Mouse (Mus musculus) spleen, adult 2 months (tissue): Measurements from ENCODE around the gene Mcts2. TPM values are rescaled to one million over a fixed set of nuclear protein-coding genes. Genes with fewer than 3 reads are reported as not detected.
"Not testable (repeated sequence)": the region's sequence is repeated elsewhere in the genome, so short reads cannot be mapped to it uniquely, and the experiment has no call there.

ENCODE experiments used
- DNase-seq, 2 experiments: peaks; one replicate each; pipeline versions ENCODE4 v3.0.0 to v3.0.0-alpha.2; 2012 to 2021; ENCODE audit warnings: low spot score in 2 of 2, low read depth in 1 of 2
- H3K27ac ChIP-seq: fragments of 200-500 bp; 2 replicates; pipeline ENCODE4 v1.5.1; 2012; ENCODE audit warnings: low read length, inconsistent platforms; ENCODE audit not compliant: insufficient read depth
- H3K27me3 ChIP-seq: fragments of 200-500 bp; 2 replicates; pipeline ENCODE4 v1.6.1; 2012; ENCODE audit warnings: mild to moderate bottlenecking, moderate library complexity, low read length, inconsistent platforms; ENCODE audit not compliant: control insufficient read depth, insufficient read depth
- H3K36me3 ChIP-seq: fragments of 200-500 bp; 2 replicates; pipeline ENCODE4 v1.6.1; 2012; ENCODE audit warnings: mild to moderate bottlenecking, low read length, inconsistent platforms; ENCODE audit not compliant: control insufficient read depth, insufficient read depth
- H3K4me1 ChIP-seq: fragments of 200-500 bp; 2 replicates; pipeline ENCODE4 v1.6.1; 2011; ENCODE audit warnings: inconsistent platforms; ENCODE audit not compliant: control insufficient read depth, insufficient read depth, insufficient read length
- H3K4me3 ChIP-seq: fragments of 200-500 bp; 2 replicates; pipeline ENCODE4 v1.5.1; 2011; ENCODE audit warnings: mild to moderate bottlenecking, inconsistent platforms; ENCODE audit not compliant: insufficient read depth, insufficient read length; ENCODE audit errors: extremely low read depth
- CTCF ChIP-seq: fragments of 200-500 bp; IDR thresholded peaks from 2 replicates; pipeline ENCODE4 v1.5.1; 2011; ENCODE audit warnings: mild to moderate bottlenecking, inconsistent platforms; ENCODE audit not compliant: insufficient read depth, insufficient read length, insufficient replicate concordance; ENCODE audit errors: extremely low read depth
- POLR2A ChIP-seq: fragments of 200-500 bp; IDR thresholded peaks from 2 replicates; pipeline ENCODE4 v1.6.1; 2011; ENCODE audit warnings: low read depth, low read length, inconsistent platforms
- WGBS: fragments of 180-500 bp; shearing (Covaris S2); methylation state at CpG from one replicate; pipeline ENCODE4 v1.1.7; 2018; 5-methylcytosine and 5-hydroxymethylcytosine counted together
- polyA plus RNA-seq: library from polyadenylated mRNA; depleted of rRNA; stranded (reverse); fragments of >200 nt; gene quantifications from 2 replicates; pipeline ENCODE4 v1.2.3, GENCODE M21; 2012

The Mcts2 gene
- polyA plus RNA-seq, 1 experiment, result 1.5 TPM

DNA sequence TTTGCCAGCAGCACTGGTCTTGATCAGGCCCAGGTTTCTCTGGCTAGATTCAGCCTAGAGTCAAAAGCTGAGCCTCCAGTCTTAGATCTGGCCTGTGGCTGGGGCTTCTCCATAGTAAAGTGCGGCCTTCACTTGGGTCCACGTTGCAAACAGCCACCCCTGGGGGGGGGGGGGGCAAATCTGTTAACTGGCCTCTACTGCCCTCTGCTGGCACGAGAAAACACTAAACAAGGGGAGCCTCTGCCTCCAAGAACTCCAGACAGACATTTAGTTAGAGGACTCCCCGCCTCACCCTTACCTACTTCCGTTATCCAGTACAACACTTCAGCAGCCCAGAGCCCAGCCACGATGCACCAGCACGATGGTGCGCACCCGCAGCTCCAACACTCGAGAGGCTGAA is 29.4 kb upstream of the Mcts2 start:
- no peaks in the 10 kb centered on the region for H3K27me3 ChIP-seq
- no peaks in the 10 kb centered on the region for H3K36me3 ChIP-seq
- no peaks in the 10 kb centered on the region for H3K4me1 ChIP-seq
- 68% methylated on average over 10 of the region's 10 CpGs for WGBS
- H3K4me3 ChIP-seq, result no peak overlapping the region
- no peak for DNase-seq
- TF ChIP-seq CTCF (0 out of 2 replicates have a peak, but pooled peaks have one; percentile 3), POLR2A (no peak)
- no peak overlapping the region for H3K27ac ChIP-seq

DNA sequence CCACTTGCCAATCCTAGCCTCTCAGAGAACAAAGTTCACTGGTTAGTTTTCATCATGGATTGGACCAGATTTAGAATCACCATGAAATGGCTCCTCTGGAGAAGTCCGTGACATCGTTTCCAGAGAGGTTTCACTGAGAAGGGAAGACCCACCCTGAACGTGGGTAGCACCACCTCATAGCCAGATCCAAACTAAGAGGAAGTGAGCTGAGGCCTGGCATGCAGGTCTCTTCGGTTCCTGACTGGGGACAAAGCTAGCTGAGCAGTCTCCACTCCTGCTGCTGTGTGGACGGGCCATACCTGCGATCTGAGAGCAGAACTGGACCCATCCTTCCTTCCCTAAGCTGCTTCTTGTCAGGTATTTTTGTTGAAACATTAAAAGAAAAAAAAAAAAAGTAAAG is 25.7 kb upstream of the Mcts2 start:
- 25% methylated on average over 6 of the region's 6 CpGs for WGBS

DNA sequence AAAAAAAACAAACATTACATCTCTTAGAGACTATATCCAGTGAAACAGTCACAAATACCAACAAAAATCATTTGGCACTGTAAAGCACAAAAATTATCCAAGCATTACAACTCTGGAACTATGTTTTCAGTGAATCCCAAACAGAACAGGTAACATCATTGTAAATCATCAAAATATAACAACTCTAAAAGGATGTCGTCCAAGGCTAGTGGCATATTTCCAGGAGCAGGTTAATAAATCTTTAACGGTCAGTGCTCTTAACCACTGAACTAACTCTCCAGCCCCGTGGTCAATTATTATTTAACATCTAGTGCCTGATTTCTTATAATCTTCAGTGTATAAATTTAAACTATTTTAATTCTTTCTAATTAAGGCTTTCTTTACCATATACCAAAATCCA is 20.6 kb upstream of the Mcts2 start:
- not testable (repeated sequence) for H3K36me3 ChIP-seq, H3K27me3 ChIP-seq, H3K27ac ChIP-seq, H3K4me3 ChIP-seq, DNase-seq, H3K4me1 ChIP-seq
- WGBS, result 81% methylated on average over 3 of the region's 3 CpGs

More for the DNA sequence above, 25.7 kb upstream of the Mcts2 start:
- Histone ChIP-seq H3K27me3 (no peaks in the 10 kb centered on the region), H3K4me1 (no peaks in the 10 kb centered on the region), H3K4me3 (no peak overlapping the region), H3K27ac (peak overlapping the region; percentile 18; the same call in 1 of the 2 replicates), H3K36me3 (no peaks in the 10 kb centered on the region)
- DNase-seq, result no peak
- no peak for TF ChIP-seq CTCF
- TF ChIP-seq POLR2A, result no peak

DNA sequence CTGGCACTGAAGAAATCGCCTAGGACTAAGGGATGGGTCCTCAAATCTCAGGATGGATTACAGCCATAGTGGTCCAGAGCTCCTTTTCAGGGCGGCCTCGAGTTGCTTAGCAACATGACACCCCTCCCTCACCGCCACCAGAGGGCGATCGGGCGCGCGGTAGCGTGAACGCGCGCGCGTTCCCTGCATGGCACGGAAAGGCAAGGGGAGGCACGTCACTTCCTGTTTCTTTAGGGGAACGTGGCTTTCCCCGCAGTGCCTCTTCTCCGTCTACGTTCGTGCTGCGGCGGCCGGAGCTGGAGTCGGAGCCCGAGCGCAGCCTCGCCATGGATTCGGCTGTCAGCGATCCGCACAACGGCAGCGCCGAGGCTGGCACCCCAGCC is 17.6 kb upstream of the Mcts2 start, which contains the start of gene H13:
Gene H13, plus strand, starts transcription at position 206 of the 383 bp plus-strand sequence.
- peak; percentile 87 to 89 for DNase-seq
- Histone ChIP-seq H3K27ac (peak within 1 kb of the TSS; percentile 89), H3K36me3 (no peaks in the 10 kb centered on the region), H3K27me3 (no peaks in the 10 kb centered on the region), H3K4me1 (peaks cover 17% of the 10 kb centered on the region; the same call in 1 of the 2 replicates), H3K4me3 (peak within 1 kb of the TSS; percentile 90)
- peak; percentile 98 for TF ChIP-seq CTCF
- peak; percentile 93 for TF ChIP-seq POLR2A
- WGBS, result under 1% methylated on average over 35 of the region's 35 CpGs

DNA sequence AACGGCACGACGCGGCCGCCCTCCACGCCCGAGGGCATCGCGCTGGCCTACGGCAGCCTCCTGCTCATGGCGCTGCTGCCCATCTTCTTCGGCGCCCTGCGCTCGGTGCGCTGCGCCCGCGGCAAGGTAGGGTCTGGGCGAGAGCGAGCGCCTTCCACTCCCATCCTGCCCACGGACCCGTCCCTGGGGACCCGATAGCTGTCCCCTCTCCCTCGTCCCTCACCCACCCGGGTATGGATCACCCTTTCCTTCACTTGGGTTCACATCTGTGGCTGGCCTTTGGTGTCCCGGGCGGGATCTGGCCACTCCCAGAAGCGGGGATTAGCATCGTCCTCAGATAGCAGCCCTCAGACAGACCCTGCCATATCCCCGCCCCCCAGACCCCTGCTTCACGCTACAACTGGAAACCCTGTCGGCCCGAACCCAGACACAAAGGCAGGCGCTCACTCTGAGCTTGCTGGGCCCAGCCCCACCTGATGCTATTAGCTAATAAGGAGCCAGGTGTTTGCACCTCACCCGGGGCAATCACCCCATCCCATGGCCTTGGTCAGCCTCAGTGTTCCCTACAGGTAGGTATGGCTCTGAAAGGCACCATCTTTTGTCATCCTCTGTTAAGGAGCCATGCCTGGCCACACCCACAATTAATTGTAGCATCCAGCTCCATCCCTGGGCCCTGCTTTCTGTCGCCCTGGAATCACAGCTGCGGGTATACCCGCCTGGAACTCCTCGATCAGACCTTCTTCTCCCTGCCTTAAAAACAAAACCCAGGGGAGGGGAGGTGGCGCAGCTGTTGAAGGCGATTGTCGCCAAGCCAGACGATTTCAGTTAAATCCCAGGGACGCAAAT is 17.0 kb upstream of the Mcts2 start:
- H3K27ac ChIP-seq, result peak overlapping the region; percentile 89
- TF ChIP-seq POLR2A (no peak), CTCF (no peak)

DNA sequence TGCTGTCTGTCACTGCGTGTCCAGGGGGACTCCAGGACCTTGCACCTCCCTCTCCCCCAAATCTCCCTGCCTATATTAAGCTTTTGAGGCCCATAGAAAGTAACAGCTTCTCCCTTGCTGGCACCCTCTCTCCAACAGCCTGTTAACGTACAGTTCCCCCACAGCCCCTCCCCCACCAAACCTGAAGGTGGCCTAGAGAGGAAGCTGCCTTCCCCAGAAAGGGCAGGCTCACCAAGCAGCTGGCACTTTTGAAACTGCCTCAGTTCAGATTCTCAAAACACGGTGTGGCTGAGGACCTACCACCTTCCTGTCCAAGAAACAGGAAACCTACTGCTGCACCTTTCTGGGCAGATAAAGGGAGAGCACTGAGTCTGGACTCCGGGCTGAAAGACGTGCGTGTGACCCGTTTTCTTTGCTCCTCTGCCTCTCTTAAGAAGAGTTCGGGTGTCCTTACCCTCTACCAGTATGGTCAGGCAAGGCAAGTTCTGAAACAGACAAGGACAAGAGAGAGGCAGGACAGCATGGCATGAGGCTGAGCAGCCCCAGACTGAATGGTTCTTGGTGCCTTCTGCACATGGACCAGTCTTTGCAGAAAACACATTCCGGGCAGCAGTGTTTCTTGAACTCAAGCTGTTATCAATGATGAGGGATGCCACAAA is 15.7 kb upstream of the Mcts2 start:
- peak overlapping the region; percentile 38 for H3K27ac ChIP-seq
- no peak for TF ChIP-seq CTCF
- TF ChIP-seq POLR2A, result no peak
- H3K4me3 ChIP-seq, result peak overlapping the region; percentile 19; the same call in 1 of the 2 replicates
- 3% methylated on average over 9 of the region's 9 CpGs for WGBS
- H3K27me3 ChIP-seq, result no peaks in the 10 kb centered on the region
- DNase-seq, result peak; percentile 27 to 73
- peaks cover 5% of the 10 kb centered on the region; the same call in 1 of the 2 replicates for H3K36me3 ChIP-seq
- peaks cover 17% of the 10 kb centered on the region; the same call in 1 of the 2 replicates for H3K4me1 ChIP-seq

More for the DNA sequence above, 17.0 kb upstream of the Mcts2 start:
- peaks cover 17% of the 10 kb centered on the region; the same call in 1 of the 2 replicates for H3K4me1 ChIP-seq
- H3K36me3 ChIP-seq, result 0 out of 2 replicates have a peak, but pooled peaks cover 2% of the 10 kb centered on the region
- no peak for DNase-seq
- peak overlapping the region; percentile 90 for H3K4me3 ChIP-seq
- H3K27me3 ChIP-seq, result no peaks in the 10 kb centered on the region
- WGBS, result under 1% methylated on average over 46 of the region's 46 CpGs
